Mouse (Mus musculus) telencephalon, adult 2 months (tissue): ENCODE data around the gene Uqcrc2.

Experiments used
- DNase-seq: peaks from one replicate; pipeline ENCODE4 v3.0.0-alpha.2; 2011; ENCODE audit warnings: low read depth, low spot score

Uqcrc2 gene

GRCm38 (mm10) chr7:120634711-120635361 is at the start of gene Uqcrc2:
Uqcrc2 (plus strand) TSS chr7:120635176.
- DNase-seq: peak; percentile 91

- no peak for DNase-seq
Observed at GRCm38 (mm10) chr7:120597203-120597743, 37.7 kb upstream of the Uqcrc2 start.

- no peak for DNase-seq
Observed at GRCm38 (mm10) chr7:120597744-120598243, 37.2 kb upstream of the Uqcrc2 start.

- DNase-seq: no peak
Observed at GRCm38 (mm10) chr7:120598355-120598754, 36.6 kb upstream of the Uqcrc2 start.

- no peak for DNase-seq
Observed at GRCm38 (mm10) chr7:120620075-120620771, 14.8 kb upstream of the Uqcrc2 start.

GRCm38 (mm10) chr7:120620841-120621240 is 14.1 kb upstream of the Uqcrc2 start:
- DNase-seq: no peak

GRCm38 (mm10) chr7:120632518-120632917 is 2.5 kb upstream of the Uqcrc2 start:
- DNase-seq: peak; percentile 68

- DNase-seq: no peak
Observed at GRCm38 (mm10) chr7:120634301-120634700, 675 bp upstream of the Uqcrc2 start.

GRCm38 (mm10) chr7:120635362-120635781 is 396 bp downstream of the Uqcrc2 start:
- no peak for DNase-seq

- DNase-seq: no peak
Observed at GRCm38 (mm10) chr7:120635821-120636220, 845 bp downstream of the Uqcrc2 start.

GRCm38 (mm10) chr7:120643217-120643616 is 8.2 kb downstream of the Uqcrc2 start:
- no peak for DNase-seq

GRCm38 (mm10) chr7:120647849-120648248 is 12.9 kb downstream of the Uqcrc2 start:
- peak; percentile 79 for DNase-seq

- no peak for DNase-seq
Observed at GRCm38 (mm10) chr7:120662079-120662478, 27.1 kb downstream of the Uqcrc2 start.

GRCm38 (mm10) chr7:120670153-120670875 is 35.3 kb downstream of the Uqcrc2 start, which contains the start of gene Pdzd9:
Pdzd9 (minus strand) TSS chr7:120670343.
- DNase-seq: no peak

GRCm38 (mm10) chr7:120671271-120671670 is 36.3 kb downstream of the Uqcrc2 start:
- no peak for DNase-seq

GRCm38 (mm10) chr7:120677001-120677643 is 42.1 kb downstream of the Uqcrc2 start, which contains the start of gene Mosmo:
Mosmo (plus strand) TSS chr7:120677618.
- no peak for DNase-seq

GRCm38 (mm10) chr7:120677764-120678531 is 43.0 kb downstream of the Uqcrc2 start:
- no peak for DNase-seq

- no peak for DNase-seq
Observed at GRCm38 (mm10) chr7:120679023-120679422, 44.0 kb downstream of the Uqcrc2 start.

GRCm38 (mm10) chr7:120682002-120682401 is 47.0 kb downstream of the Uqcrc2 start:
- no peak for DNase-seq

GRCm38 (mm10) chr7:120684731-120685161 is 49.8 kb downstream of the Uqcrc2 start:
- DNase-seq: no peak
